Comparison of ENCODE assay signal across 19 mouse cellular contexts in the genomic region with DNA sequence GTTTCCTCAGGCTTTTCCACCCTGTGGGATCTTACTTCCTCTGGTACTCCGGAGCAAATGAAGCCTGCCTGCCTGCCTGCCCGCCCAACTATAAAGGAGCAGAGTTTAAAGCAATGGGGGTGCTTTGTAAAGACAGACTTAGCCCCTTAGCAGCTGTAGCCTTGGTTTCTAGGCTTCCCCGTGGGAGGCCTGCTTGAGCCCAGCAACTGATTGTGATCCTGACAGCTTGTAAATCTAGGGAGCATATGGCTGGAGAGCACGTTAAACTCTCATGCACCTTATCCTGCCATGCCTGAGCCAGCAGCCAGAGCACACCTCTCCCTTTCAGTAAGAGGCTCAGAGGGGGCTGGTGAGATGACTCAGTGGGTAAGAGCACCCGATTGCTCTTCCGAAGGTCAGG. TPM values are rescaled to one million over a fixed set of nuclear protein-coding genes. Genes with fewer than 3 reads are reported as not detected.
DNase-seq lines count a peak whose midpoint lies in the region; ATAC-seq and TF ChIP-seq lines count a peak whose summit lies in the region.
"Had no signal": no experiment of that assay in that cellular context is flagged by ENCODE, and none has a peak within 500 bp of the region (broad histone marks: within the 10 kb centered on the region; RNA-seq: fewer than 3 reads in every experiment).

No protein-coding gene starts in this region.

- no peak for TF ChIP-seq CTCF in kidney, postnatal 0 days (IDR thresholded peaks at IDR 0.05; ENCODE audit: low read depth)

- no peak overlapping the region for H3K27ac ChIP-seq in kidney, postnatal 0 days
- H3K27ac ChIP-seq in neural tube, embryonic 15.5 days (replicated peaks), result no peak overlapping the region
- H3K27ac ChIP-seq: embryonic facial prominence, embryonic 10.5 days; heart, embryonic 15.5 days; liver, embryonic 15.5 days; macrophage had no signal

- H3K27me3 ChIP-seq in kidney, postnatal 0 days (ENCODE audit: insufficient read depth, low read length), result no peaks in the 10 kb centered on the region
- no peaks in the 10 kb centered on the region for H3K27me3 ChIP-seq in neural tube, embryonic 15.5 days (replicated peaks)
- H3K27me3 ChIP-seq: heart, embryonic 15.5 days; liver, embryonic 15.5 days had no signal

- H3K9ac ChIP-seq in kidney, postnatal 0 days (ENCODE audit: low read depth, low read length), result no peak overlapping the region
- H3K9ac ChIP-seq in neural tube, embryonic 15.5 days (replicated peaks), result no peak overlapping the region
- H3K9ac ChIP-seq: heart, embryonic 15.5 days; liver, embryonic 15.5 days had no signal

- no peak; the same call in 1 of the 2 replicates for ATAC-seq in kidney, postnatal 0 days (replicated peaks; ENCODE audit: low FRiP score, low read depth)
- ATAC-seq in neural tube, embryonic 15.5 days (ENCODE audit: low FRiP score), result 0 out of 2 replicates have a peak, but pooled peaks have one; percentile 41

- no peak overlapping the region for H3K4me2 ChIP-seq in kidney, postnatal 0 days (ENCODE audit: low read length)
- no peak overlapping the region for H3K4me2 ChIP-seq in neural tube, embryonic 15.5 days
- H3K4me2 ChIP-seq: heart, embryonic 15.5 days; liver, embryonic 15.5 days had no signal

- H3K9me3 ChIP-seq in kidney, postnatal 0 days (replicated peaks; ENCODE audit: low read length), result no peaks in the 10 kb centered on the region
- no peaks in the 10 kb centered on the region for H3K9me3 ChIP-seq in neural tube, embryonic 15.5 days (replicated peaks)
- H3K9me3 ChIP-seq: embryonic facial prominence, embryonic 10.5 days; heart, embryonic 15.5 days; liver, embryonic 15.5 days had no signal

- peak; percentile 2 for DNase-seq in cerebellum, adult 9-11 months
- no peak for DNase-seq in cerebellum, adult 11-12 months
- peak; percentile 47 for DNase-seq in kidney, postnatal 0 days (ENCODE audit: low spot score)
- DNase-seq in kidney, postnatal 10 days, result no peak
- DNase-seq in mesoderm, embryonic 11.5 days (ENCODE audit: low read depth, low spot score), result peak; percentile 67
- no peak for DNase-seq in right cerebral cortex, postnatal 36 days (ENCODE audit: low spot score in 2 of 2)
- no peak for DNase-seq in heart, postnatal 10 days
- DNase-seq: adrenal gland, postnatal 14 days; cerebellum, adult 11 months; right cerebral cortex, adult 18-20 months; thymus, adult 2 months had no signal

- no peaks in the 10 kb centered on the region for H3K36me3 ChIP-seq in kidney, postnatal 0 days (ENCODE audit: insufficient read depth, low read length)
- H3K36me3 ChIP-seq in neural tube, embryonic 15.5 days, result no peaks in the 10 kb centered on the region
- H3K36me3 ChIP-seq: embryonic facial prominence, embryonic 10.5 days; heart, embryonic 15.5 days; liver, embryonic 15.5 days had no signal

- intact Hi-C loops in heart, postnatal 10 days (cut with DNase I), result no loop called here

- H3K4me3 ChIP-seq in kidney, postnatal 0 days (replicated peaks; ENCODE audit: low read depth, low read length), result no peak overlapping the region
- no peak overlapping the region for H3K4me3 ChIP-seq in neural tube, embryonic 15.5 days (replicated peaks)
- H3K4me3 ChIP-seq: embryonic facial prominence, embryonic 10.5 days; heart, embryonic 15.5 days; liver, embryonic 15.5 days; myocyte had no signal

- H3K4me1 ChIP-seq in kidney, postnatal 0 days (replicated peaks; ENCODE audit: insufficient read depth, low read length), result no peaks in the 10 kb centered on the region
- H3K4me1 ChIP-seq in neural tube, embryonic 15.5 days, result no peaks in the 10 kb centered on the region
- H3K4me1 ChIP-seq: embryonic facial prominence, embryonic 10.5 days; heart, embryonic 15.5 days; liver, embryonic 15.5 days had no signal

- 45% methylated on average over 6 of the region's 6 CpGs for WGBS in kidney, postnatal 0 days
- 24% methylated on average over 6 of the region's 6 CpGs for WGBS in neural tube, embryonic 15.5 days

RNA-seq across cellular contexts. Expression of a gene that starts 7.5 kb away (rescaled TPM):
- polyA plus RNA-seq in kidney, postnatal 0 days (2015; fragmentation: Nextera tagmentation; extraction: Ambion mirVana), result not detected in 2 replicates
- 0.09 TPM in 1 of 2 replicates, not detected in the other for polyA plus RNA-seq in neural tube, embryonic 15.5 days (2015; fragmentation: Nextera tagmentation; extraction: Ambion mirVana)
- total RNA-seq in heart, postnatal 10 days (2021), result not detected
- total RNA-seq: adrenal gland, postnatal 14 days; granulocyte monocyte progenitor cell, adult 5-6 weeks; left cerebral cortex, postnatal 25 days had no signal
- polyA plus RNA-seq: embryonic facial prominence, embryonic 10.5 days; heart, embryonic 15.5 days; liver, embryonic 15.5 days; macrophage; myocyte had no signal

RNA-seq across cellular contexts. Expression of a gene that starts 28.0 kb away (rescaled TPM):
- polyA plus RNA-seq in kidney, postnatal 0 days (2015; fragmentation: Nextera tagmentation; extraction: Ambion mirVana), result 19.2 and 22.2 TPM in 2 replicates
- polyA plus RNA-seq in neural tube, embryonic 15.5 days (2015; fragmentation: Nextera tagmentation; extraction: Ambion mirVana), result 19.9 and 20.7 TPM in 2 replicates
- 1 to 10 TPM; 3.9 to 4.6 TPM for total RNA-seq in heart, postnatal 10 days (2021)

RNA-seq across cellular contexts. Expression of a gene that starts 43.6 kb away (rescaled TPM):
- polyA plus RNA-seq in kidney, postnatal 0 days (2015; fragmentation: Nextera tagmentation; extraction: Ambion mirVana), result 14.0 TPM in 2 replicates
- polyA plus RNA-seq in neural tube, embryonic 15.5 days (2015; fragmentation: Nextera tagmentation; extraction: Ambion mirVana), result 35.6 and 40.8 TPM in 2 replicates
- total RNA-seq in heart, postnatal 10 days (2021), result 1 to 10 TPM; 2.5 to 3.3 TPM

Comparison
In these comparisons a context has a peak if more than half of its experiments do, and no peak if none do; other contexts are left out.
1. DNase-seq: peak in cerebellum, adult 9-11 months (single experiment), kidney, postnatal 0 days (single experiment) and mesoderm, embryonic 11.5 days (single experiment); none in cerebellum, adult 11-12 months (single experiment), kidney, postnatal 10 days (single experiment), right cerebral cortex, postnatal 36 days (0 of 2) and heart, postnatal 10 days (0 of 2).